Mouse (Mus musculus): ENCODE results near the gene Topaz1. TPM values are rescaled to one million over a fixed set of nuclear protein-coding genes. Genes with fewer than 3 reads are reported as not detected.

Gene Topaz1
- total RNA-seq (2021): not detected in 2 replicates
- long read RNA-seq: 0 reads

- DNase-seq: no peak
Observed at GRCm38 (mm10) chr9:122747060-122747459, at the start of gene Topaz1. Gene Topaz1, plus strand, starts transcription at chr9:122747346.

DNA sequence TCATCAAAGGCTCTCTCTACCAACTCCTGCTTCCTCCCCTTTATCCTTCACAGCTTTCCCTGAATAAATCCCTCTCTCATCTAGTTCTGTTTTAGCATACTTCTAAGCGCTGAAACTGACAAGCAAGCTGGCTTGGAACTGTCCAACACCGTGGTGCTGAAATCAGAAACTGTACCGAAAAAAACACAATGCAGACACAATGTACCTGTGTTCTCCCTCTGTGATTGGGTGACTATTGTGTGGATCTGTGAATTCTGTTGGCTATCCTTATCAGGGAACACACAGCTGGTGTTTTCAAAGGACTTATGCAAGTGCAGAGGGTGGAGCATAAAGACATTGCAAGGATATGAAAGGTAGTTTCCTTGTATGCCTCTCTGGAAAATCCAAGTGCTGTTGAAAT is 45.3 kb upstream of the Topaz1 start:
- peak; percentile 16 for DNase-seq

DNA sequence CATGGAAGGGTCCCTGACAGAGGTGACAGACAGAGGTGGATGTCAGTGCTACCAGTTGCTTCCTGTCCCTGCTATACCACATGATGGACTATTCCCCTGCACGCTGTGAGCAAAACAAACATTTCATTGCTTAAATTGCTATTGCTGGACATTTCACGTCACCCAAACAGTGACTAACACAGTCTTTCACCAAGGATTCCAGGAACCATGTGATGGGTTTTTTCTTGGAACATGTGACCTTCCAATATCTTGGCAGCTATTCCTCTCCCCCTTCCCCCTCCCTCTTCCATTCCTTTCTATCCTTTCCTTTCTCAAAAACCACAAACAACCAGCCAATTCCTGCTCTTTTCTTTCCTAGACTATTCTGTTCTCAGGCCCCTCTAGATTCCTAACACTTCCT is 33.3 kb upstream of the Topaz1 start:
- no peak for DNase-seq

GRCm38 (mm10) chr9:122715046-122715445 is 32.1 kb upstream of the Topaz1 start:
- DNase-seq: no peak

GRCm38 (mm10) chr9:122716131-122716921 is 30.8 kb upstream of the Topaz1 start:
- DNase-seq: no peak

- DNase-seq: no peak
Observed at GRCm38 (mm10) chr9:122722296-122722695, 24.9 kb upstream of the Topaz1 start.

- no peak for DNase-seq
Observed at GRCm38 (mm10) chr9:122725046-122725765, 21.9 kb upstream of the Topaz1 start.

DNA sequence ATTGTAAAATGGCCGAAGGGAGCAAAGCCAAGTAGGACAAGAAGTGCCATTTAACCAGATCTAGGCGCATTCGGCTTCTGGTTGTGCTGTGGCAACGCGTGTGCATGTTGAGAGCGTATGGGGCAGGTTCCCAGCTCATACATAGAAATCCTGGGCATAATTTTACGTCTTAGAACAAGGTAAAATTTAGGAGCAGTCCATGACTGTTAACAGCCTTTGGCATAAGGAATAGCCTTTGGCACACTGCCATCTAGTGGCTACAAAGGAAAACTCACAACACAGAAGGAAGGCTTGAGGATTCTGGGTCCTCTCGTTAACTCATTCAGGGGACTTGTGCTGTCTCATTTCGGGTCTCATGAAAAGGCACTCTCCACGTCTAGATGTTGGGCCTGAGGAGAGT is 17.6 kb upstream of the Topaz1 start:
- DNase-seq: no peak

DNA sequence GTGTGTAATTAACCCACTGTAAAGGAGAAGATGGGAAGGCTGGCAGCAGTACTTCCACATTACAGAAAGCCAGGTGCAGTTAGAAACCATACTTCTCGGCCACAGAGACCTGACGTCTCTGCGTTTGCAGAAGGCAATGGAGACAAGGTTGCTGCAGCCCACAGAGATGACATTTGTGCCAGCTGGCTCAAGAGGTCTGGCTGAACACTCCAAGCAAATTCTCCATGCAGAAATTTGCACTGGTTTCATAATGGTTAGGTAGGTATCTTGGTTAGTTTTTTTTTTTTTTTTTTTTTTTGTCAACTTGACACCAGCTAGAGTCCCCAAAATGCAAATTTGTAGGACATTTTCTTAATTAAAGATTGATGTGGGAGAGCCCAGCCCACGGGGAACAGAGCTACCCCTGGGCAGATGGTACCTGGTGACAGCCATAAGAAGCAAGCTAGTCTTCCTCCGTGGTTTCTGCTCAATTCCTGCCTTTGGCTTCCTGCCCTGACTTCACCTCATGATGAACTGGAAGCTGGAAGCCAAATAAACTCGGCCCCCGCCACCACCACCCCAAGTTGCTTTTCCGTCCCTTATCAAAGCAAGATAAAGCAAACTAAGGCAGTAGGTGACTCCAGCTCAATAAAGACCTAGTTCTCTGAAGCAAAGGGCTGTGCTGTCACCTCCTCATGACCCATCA is 14.9 kb upstream of the Topaz1 start:
- no peak for DNase-seq

DNA sequence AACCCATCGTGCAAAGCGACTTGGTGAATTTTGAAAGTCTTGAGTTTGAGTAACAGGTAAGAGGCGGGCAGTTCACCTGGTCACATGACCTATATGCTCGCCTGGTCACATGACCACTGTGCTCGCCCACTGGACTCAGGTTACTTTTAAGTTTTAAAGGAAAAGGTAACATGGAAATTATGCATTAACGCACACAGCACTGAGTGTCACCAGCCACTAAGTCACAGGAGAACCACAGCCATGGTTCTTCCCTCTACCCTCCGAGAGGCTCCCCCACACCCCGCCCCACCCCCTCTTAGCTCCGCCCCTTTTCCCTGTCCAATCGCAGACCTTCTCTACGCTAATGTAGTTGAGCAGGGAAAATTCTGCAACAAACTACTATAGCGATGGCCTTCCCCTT is 13.9 kb upstream of the Topaz1 start:
- DNase-seq: no peak

DNA sequence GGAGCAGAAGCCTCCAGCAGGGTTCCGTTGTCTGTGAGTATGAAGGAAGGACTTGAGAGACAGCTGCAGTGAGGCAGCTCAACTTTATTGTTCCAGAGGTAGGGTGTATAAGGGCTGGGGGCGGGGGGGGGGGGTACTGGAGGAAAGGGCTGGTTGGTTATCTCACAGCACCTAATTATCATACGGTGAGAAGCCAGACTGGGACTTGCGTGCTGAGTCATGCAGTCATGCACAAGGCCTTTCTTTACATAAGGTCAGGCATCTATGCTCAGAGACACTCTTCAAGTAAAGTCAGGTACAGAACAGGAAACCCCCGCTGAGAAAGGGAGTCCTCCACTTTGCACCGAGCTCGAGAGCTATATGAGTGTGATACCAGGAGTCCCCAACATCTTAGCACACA is 12.2 kb upstream of the Topaz1 start:
- DNase-seq: no peak

DNA sequence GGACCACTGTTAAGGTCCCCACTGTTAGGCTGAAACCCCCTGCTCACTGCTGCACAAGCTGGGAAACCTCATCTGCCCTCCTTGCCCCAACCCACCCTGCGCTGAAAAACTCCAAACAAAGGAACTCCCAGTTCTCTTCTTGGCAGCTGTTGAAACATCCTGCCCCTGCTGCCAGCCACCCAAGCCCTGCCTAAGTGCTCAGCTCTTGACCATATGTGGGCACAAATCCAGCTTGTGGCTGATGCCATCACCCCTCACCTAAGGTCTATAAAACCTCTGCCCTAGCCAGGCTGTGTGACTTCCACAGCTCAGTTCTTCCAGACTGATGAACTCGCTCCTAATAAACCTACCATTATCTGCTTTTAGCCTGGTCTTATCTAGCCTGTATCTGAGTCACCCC is 11.1 kb upstream of the Topaz1 start:
- DNase-seq: no peak

- no peak for DNase-seq
Observed at GRCm38 (mm10) chr9:122736742-122737141, 10.4 kb upstream of the Topaz1 start.

DNA sequence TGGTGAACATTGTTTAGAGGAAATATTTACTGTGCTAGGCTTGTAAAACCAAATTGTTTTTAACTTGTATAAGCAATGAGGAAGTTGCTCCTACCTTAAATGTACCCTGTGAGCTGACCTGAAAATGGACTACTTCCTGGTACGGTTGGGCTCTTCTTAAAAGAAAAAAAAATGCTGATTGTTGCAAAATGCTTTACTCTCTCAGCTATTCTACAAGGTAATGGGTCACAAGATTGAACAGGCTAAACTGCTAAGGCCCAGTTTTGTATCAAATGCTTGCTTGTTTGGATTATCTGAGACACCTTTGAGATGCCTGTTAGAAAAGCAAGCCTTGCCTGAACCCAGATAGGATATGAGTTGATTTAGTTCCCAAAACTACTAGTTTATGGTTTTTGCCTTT is 1.3 kb upstream of the Topaz1 start:
- DNase-seq: no peak

- no peak for DNase-seq
Observed at GRCm38 (mm10) chr9:122757614-122758013, 10.5 kb downstream of the Topaz1 start.

DNA sequence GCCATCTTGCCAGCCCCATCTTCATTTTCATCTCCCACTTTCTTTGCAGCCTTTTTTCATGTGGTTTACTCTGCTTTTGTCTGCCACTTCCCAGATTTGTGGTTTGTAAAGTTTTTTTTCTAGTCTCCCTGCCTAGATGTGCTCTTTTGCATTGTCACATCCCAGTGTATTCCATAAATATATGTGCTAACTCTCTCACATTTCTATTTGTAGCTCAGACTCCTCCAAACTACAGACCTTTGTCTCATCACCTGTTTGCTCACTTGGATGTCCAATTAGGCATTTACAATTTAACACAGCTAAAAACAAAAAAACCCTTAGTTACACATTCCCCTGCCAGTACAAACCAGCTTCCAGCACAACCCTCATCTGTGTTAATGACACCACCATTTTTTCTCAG is 13.0 kb downstream of the Topaz1 start:
- DNase-seq: no peak

- DNase-seq: no peak
Observed at GRCm38 (mm10) chr9:122785231-122785630, 38.1 kb downstream of the Topaz1 start.

GRCm38 (mm10) chr9:122786534-122786933 is 39.4 kb downstream of the Topaz1 start:
- DNase-seq: no peak

GRCm38 (mm10) chr9:122805053-122805844 is 58.1 kb downstream of the Topaz1 start, which contains the start of gene Tcaim:
Gene Tcaim, plus strand, starts transcription at chr9:122805539.
- peak; percentile 93 for DNase-seq

GRCm38 (mm10) chr9:122805845-122806341 is 58.7 kb downstream of the Topaz1 start:
- no peak for DNase-seq

DNA sequence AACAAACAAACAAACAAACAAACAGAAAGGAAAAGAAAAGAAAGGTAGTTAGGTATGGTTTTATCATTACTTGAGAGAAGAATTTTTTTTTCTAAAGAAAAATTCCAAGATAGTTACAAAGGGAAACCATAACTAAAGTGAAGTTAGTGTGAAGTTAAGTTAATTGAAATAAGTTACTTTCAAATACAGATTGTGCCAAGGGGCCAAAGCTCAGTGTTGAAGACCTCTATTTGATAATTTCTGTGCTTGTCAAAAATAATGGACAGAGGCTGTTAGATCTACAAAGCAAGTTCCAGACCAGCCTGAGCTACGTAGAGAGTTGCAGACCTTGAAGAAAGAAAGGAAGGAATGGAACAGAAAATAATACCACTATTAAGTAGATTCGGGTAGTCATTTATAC is 60.0 kb downstream of the Topaz1 start:
- DNase-seq: no peak

GRCm38 (mm10) chr9:122810212-122810611 is 63.1 kb downstream of the Topaz1 start:
- DNase-seq: no peak

Data from adrenal gland, postnatal 25 days (tissue).